10 mouse cellular contexts compared by ENCODE assay signal in genomic region chr6:34927156-34927555, GRCm38 (mm10). TPM values are rescaled to one million over a fixed set of nuclear protein-coding genes. Genes with fewer than 3 reads are reported as not detected.
DNase-seq lines count a peak whose midpoint lies in the region; ATAC-seq and TF ChIP-seq lines count a peak whose summit lies in the region.
"Had no signal": no experiment of that assay in that cellular context is flagged by ENCODE, and none has a peak within 500 bp of the region (broad histone marks: within the 10 kb centered on the region; RNA-seq: fewer than 3 reads in every experiment).

No protein-coding gene starts in this region.

- WGBS in intestine, embryonic 14.5 days: 44% methylated on average over 4 of the region's 4 CpGs
- 42% methylated on average over 4 of the region's 4 CpGs for WGBS in intestine, embryonic 15.5 days
- WGBS in embryonic facial prominence, embryonic 10.5 days: 39% methylated on average over 4 of the region's 4 CpGs
- 43% methylated on average over 4 of the region's 4 CpGs for WGBS in hindbrain, postnatal 0 days
- WGBS in limb, embryonic 10.5 days: 38% methylated on average over 4 of the region's 4 CpGs

- H3K4me1 ChIP-seq in intestine, embryonic 14.5 days (replicated peaks; ENCODE audit: control insufficient read depth, insufficient read depth, low read length): no peaks in the 10 kb centered on the region
- no peaks in the 10 kb centered on the region for H3K4me1 ChIP-seq in intestine, embryonic 15.5 days (replicated peaks)
- H3K4me1 ChIP-seq in embryonic facial prominence, embryonic 10.5 days: no peaks in the 10 kb centered on the region
- H3K4me1 ChIP-seq in hindbrain, postnatal 0 days (ENCODE audit: insufficient read depth, low read length): no peaks in the 10 kb centered on the region
- H3K4me1 ChIP-seq in limb, embryonic 10.5 days: no peaks in the 10 kb centered on the region

- H3K9ac ChIP-seq in intestine, embryonic 14.5 days (ENCODE audit: low read length): no peak overlapping the region
- H3K9ac ChIP-seq in intestine, embryonic 15.5 days: no peak overlapping the region
- H3K9ac ChIP-seq in hindbrain, postnatal 0 days (replicated peaks; ENCODE audit: low read length): no peak overlapping the region
- H3K9ac ChIP-seq: embryonic facial prominence, embryonic 13.5 days had no signal

- no peak overlapping the region for H3K4me3 ChIP-seq in intestine, embryonic 14.5 days (ENCODE audit: low read depth, low read length)
- H3K4me3 ChIP-seq in intestine, embryonic 15.5 days (replicated peaks): no peak overlapping the region
- no peak overlapping the region for H3K4me3 ChIP-seq in embryonic facial prominence, embryonic 10.5 days
- H3K4me3 ChIP-seq in hindbrain, postnatal 0 days (ENCODE audit: low read length): no peak overlapping the region
- no peak overlapping the region for H3K4me3 ChIP-seq in limb, embryonic 10.5 days
- H3K4me3 ChIP-seq: embryonic facial prominence, embryonic 13.5 days had no signal

- no peak overlapping the region for H3K4me2 ChIP-seq in intestine, embryonic 14.5 days (ENCODE audit: low read length)
- no peak overlapping the region for H3K4me2 ChIP-seq in intestine, embryonic 15.5 days (replicated peaks)
- H3K4me2 ChIP-seq in hindbrain, postnatal 0 days (ENCODE audit: low read depth, low read length): no peak overlapping the region
- H3K4me2 ChIP-seq: embryonic facial prominence, embryonic 13.5 days had no signal

- no peaks in the 10 kb centered on the region for H3K27me3 ChIP-seq in intestine, embryonic 14.5 days (replicated peaks; ENCODE audit: control insufficient read depth, insufficient read depth, low read length)
- H3K27me3 ChIP-seq in intestine, embryonic 15.5 days (replicated peaks): no peaks in the 10 kb centered on the region
- no peaks in the 10 kb centered on the region for H3K27me3 ChIP-seq in embryonic facial prominence, embryonic 10.5 days (replicated peaks; ENCODE audit: low read depth, poor library complexity, severe bottlenecking)
- no peaks in the 10 kb centered on the region for H3K27me3 ChIP-seq in hindbrain, postnatal 0 days (ENCODE audit: insufficient read depth, low read length)
- H3K27me3 ChIP-seq in limb, embryonic 10.5 days (ENCODE audit: low read depth, poor library complexity, severe bottlenecking): no peaks in the 10 kb centered on the region
- H3K27me3 ChIP-seq: embryonic facial prominence, embryonic 13.5 days had no signal

- DNase-seq in intestine, embryonic 14.5 days (ENCODE audit: low spot score): peak; percentile 85
- DNase-seq in adrenal gland, postnatal 25 days: peak; percentile 62
- peak; percentile 77 for DNase-seq in embryonic facial prominence, embryonic 10.5 days (ENCODE audit: low spot score)
- peak; percentile 66 for DNase-seq in hindbrain, postnatal 0 days (ENCODE audit: low spot score)
- DNase-seq in limb, embryonic 10.5 days (ENCODE audit: low spot score): peak; percentile 80
- DNase-seq in naive thymus-derived CD4-positive, alpha-beta T cell, adult 2 months (ENCODE audit: low read depth): peak; percentile 78
- peak; percentile 82 for DNase-seq in testis, postnatal 10 days (ENCODE audit: low spot score)

- no peak overlapping the region for H3K27ac ChIP-seq in intestine, embryonic 14.5 days (ENCODE audit: low read depth)
- H3K27ac ChIP-seq in intestine, embryonic 15.5 days: no peak overlapping the region
- no peak overlapping the region for H3K27ac ChIP-seq in embryonic facial prominence, embryonic 10.5 days (replicated peaks)
- no peak overlapping the region for H3K27ac ChIP-seq in hindbrain, postnatal 0 days
- H3K27ac ChIP-seq in limb, embryonic 10.5 days: no peak overlapping the region
- H3K27ac ChIP-seq: embryonic facial prominence, embryonic 13.5 days had no signal

- no peaks in the 10 kb centered on the region for H3K36me3 ChIP-seq in intestine, embryonic 14.5 days (ENCODE audit: control insufficient read depth, insufficient read depth, low read length)
- H3K36me3 ChIP-seq in intestine, embryonic 15.5 days: no peaks in the 10 kb centered on the region
- H3K36me3 ChIP-seq in embryonic facial prominence, embryonic 10.5 days (replicated peaks): no peaks in the 10 kb centered on the region
- no peaks in the 10 kb centered on the region for H3K36me3 ChIP-seq in hindbrain, postnatal 0 days (ENCODE audit: insufficient read depth, low read length)
- H3K36me3 ChIP-seq in limb, embryonic 10.5 days: no peaks in the 10 kb centered on the region
- H3K36me3 ChIP-seq: embryonic facial prominence, embryonic 13.5 days had no signal

- no peak for ATAC-seq in intestine, embryonic 14.5 days (replicated peaks; ENCODE audit: low FRiP score, low TSS enrichment, low read depth)
- ATAC-seq in intestine, embryonic 15.5 days: no peak
- ATAC-seq in hindbrain, postnatal 0 days: peak; percentile 59; the same call in 1 of the 2 replicates

- TF ChIP-seq CTCF in hindbrain, postnatal 0 days (IDR thresholded peaks at IDR 0.05; ENCODE audit: low read depth): peak; percentile 81

- no peaks in the 10 kb centered on the region for H3K9me3 ChIP-seq in intestine, embryonic 14.5 days (ENCODE audit: control insufficient read depth, low read length)
- no peaks in the 10 kb centered on the region for H3K9me3 ChIP-seq in intestine, embryonic 15.5 days
- no peaks in the 10 kb centered on the region for H3K9me3 ChIP-seq in embryonic facial prominence, embryonic 10.5 days
- H3K9me3 ChIP-seq in hindbrain, postnatal 0 days (ENCODE audit: low read length): no peaks in the 10 kb centered on the region
- no peaks in the 10 kb centered on the region for H3K9me3 ChIP-seq in limb, embryonic 10.5 days (replicated peaks)
- H3K9me3 ChIP-seq: embryonic facial prominence, embryonic 13.5 days had no signal

RNA-seq across cellular contexts. Expression of gene Stra8, which starts 7.2 kb away (rescaled TPM):
- not detected in 2 replicates for polyA plus RNA-seq in intestine, embryonic 14.5 days (2014; fragmentation: Nextera tagmentation; extraction: Ambion mirVana)
- not detected in 2 replicates for polyA plus RNA-seq in intestine, embryonic 15.5 days (2015; fragmentation: Nextera tagmentation; extraction: Ambion mirVana)
- not detected in 2 replicates for total RNA-seq in adrenal gland, postnatal 25 days (2021)
- 0.12 TPM in 1 of 2 replicates, not detected in the other for polyA plus RNA-seq in embryonic facial prominence, embryonic 10.5 days (2016; fragmentation: Nextera tagmentation; extraction: Ambion mirVana)
- total RNA-seq in hindbrain, postnatal 0 days (2014; rRNA removed): not detected in 2 replicates
- not detected in 2 replicates for polyA plus RNA-seq in hindbrain, postnatal 0 days (2015; fragmentation: Nextera tagmentation; extraction: Ambion mirVana)
- polyA plus RNA-seq in limb, embryonic 10.5 days (2016; fragmentation: Nextera tagmentation; extraction: Ambion mirVana): not detected in 2 replicates
- polyA plus RNA-seq: embryonic facial prominence, embryonic 13.5 days; stomach, embryonic 14.5 days had no signal

RNA-seq across cellular contexts. Expression of gene Wdr91, which starts 16.5 kb away (rescaled TPM):
- 8.2 and 9.2 TPM in 2 replicates for polyA plus RNA-seq in intestine, embryonic 14.5 days (2014; fragmentation: Nextera tagmentation; extraction: Ambion mirVana)
- 7.1 and 8.4 TPM in 2 replicates for polyA plus RNA-seq in intestine, embryonic 15.5 days (2015; fragmentation: Nextera tagmentation; extraction: Ambion mirVana)
- total RNA-seq in adrenal gland, postnatal 25 days (2021): 12.4 and 16.6 TPM in 2 replicates
- polyA plus RNA-seq in embryonic facial prominence, embryonic 10.5 days (2016; fragmentation: Nextera tagmentation; extraction: Ambion mirVana): 11.9 and 13.2 TPM in 2 replicates
- total RNA-seq in hindbrain, postnatal 0 days (2014; rRNA removed): 52.7 and 61.3 TPM in 2 replicates
- polyA plus RNA-seq in hindbrain, postnatal 0 days (2015; fragmentation: Nextera tagmentation; extraction: Ambion mirVana): 17.9 and 18.2 TPM in 2 replicates
- polyA plus RNA-seq in limb, embryonic 10.5 days (2016; fragmentation: Nextera tagmentation; extraction: Ambion mirVana): 9.6 and 13.0 TPM in 2 replicates

RNA-seq across cellular contexts. Expression of gene Cyren, which starts 49.3 kb away (rescaled TPM):
- polyA plus RNA-seq in intestine, embryonic 14.5 days (2014; fragmentation: Nextera tagmentation; extraction: Ambion mirVana): 9.4 and 9.7 TPM in 2 replicates
- polyA plus RNA-seq in intestine, embryonic 15.5 days (2015; fragmentation: Nextera tagmentation; extraction: Ambion mirVana): 11.0 and 11.3 TPM in 2 replicates
- total RNA-seq in adrenal gland, postnatal 25 days (2021): 8.5 and 11.4 TPM in 2 replicates
- polyA plus RNA-seq in embryonic facial prominence, embryonic 10.5 days (2016; fragmentation: Nextera tagmentation; extraction: Ambion mirVana): 18.9 and 19.2 TPM in 2 replicates
- total RNA-seq in hindbrain, postnatal 0 days (2014; rRNA removed): 3.6 and 4.3 TPM in 2 replicates
- 4.9 and 5.2 TPM in 2 replicates for polyA plus RNA-seq in hindbrain, postnatal 0 days (2015; fragmentation: Nextera tagmentation; extraction: Ambion mirVana)
- polyA plus RNA-seq in limb, embryonic 10.5 days (2016; fragmentation: Nextera tagmentation; extraction: Ambion mirVana): 19.6 and 20.1 TPM in 2 replicates
